Mouse (Mus musculus) fibroblast of lung, adult 2 months (primary cell): ENCODE results near the gene Cep112.
A peak's percentile ranks its signal among the peaks of the same experiment; 100 is the strongest.

Experiments
- DNase-seq: peaks from one replicate; pipeline ENCODE4 v3.0.0-alpha.2; 2011; ENCODE audit warnings: low read depth

Cep112 gene

GRCm38 (mm10) chr11:108605301-108605700, 180.3 kb downstream of the Cep112 start:
- DNase-seq = no peak

DNA sequence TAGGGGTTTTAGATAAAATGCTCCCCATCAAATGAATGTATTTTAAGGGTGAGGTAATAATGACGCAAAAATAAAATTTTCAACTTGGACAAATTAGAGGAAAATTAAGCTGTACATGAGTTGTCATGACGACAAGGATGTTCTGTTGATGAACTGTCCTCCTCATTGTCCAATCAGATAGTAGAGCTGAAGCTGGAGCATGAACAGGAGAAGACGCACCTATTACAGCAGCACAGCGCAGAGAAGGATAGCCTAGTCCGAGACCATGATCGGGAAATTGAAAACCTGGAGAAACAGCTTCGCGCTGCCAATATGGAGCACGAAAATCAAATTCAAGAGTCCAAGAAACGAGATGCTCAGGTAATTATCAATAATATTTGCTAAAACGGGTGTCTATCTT, 181.0 kb downstream of the Cep112 start:
- no peak for DNase-seq

DNA sequence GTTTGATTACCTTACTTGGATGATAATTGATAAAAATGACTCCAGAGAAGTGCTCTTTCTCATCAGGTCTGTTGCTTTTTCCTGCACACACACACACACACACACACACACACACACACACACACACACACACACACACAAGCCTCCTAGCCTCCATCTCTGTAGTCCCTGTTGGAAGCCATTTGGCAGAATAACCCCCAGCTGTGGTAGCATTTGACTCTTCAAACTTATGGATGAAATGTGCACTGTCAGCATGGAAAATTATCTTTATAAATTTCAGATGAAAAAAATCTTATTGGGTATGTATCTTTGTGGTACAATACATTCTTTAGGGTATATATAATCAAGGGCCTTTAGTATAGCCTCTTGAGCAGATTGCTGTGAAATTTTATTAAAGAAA, 181.8 kb downstream of the Cep112 start:
- DNase-seq = no peak

- DNase-seq = no peak
Observed at GRCm38 (mm10) chr11:108620628-108621433, 195.8 kb downstream of the Cep112 start.

GRCm38 (mm10) chr11:108621434-108621901, 196.5 kb downstream of the Cep112 start:
- no peak for DNase-seq

- DNase-seq = no peak
Observed at GRCm38 (mm10) chr11:108625546-108626232, 200.7 kb downstream of the Cep112 start.

- no peak for DNase-seq
Observed at GRCm38 (mm10) chr11:108637780-108638179, 212.8 kb downstream of the Cep112 start.

GRCm38 (mm10) chr11:108655574-108655973, 230.6 kb downstream of the Cep112 start:
- DNase-seq = no peak

GRCm38 (mm10) chr11:108682014-108682413, 257.0 kb downstream of the Cep112 start:
- no peak for DNase-seq

DNA sequence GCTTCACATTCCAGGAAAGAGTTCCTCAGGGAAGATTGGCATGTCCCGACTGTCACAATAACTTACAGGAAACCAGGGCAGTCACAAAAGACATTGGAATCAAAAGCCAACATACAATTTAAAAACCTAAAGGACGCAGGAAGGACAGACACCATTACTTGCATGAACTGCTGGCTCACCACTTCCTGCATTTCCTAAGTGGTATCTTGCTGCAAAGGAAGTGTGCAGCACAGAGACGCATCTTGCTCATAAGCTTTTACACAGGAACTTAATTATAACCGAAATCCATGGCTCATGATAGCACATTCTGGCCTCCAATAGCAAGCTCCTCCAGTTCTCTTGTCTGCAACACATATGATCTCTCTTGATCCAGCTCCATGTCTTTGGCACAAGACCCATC, 271.6 kb downstream of the Cep112 start:
- DNase-seq = no peak

GRCm38 (mm10) chr11:108752301-108752700, 327.3 kb downstream of the Cep112 start:
- peak; percentile 63 for DNase-seq

- DNase-seq = no peak
Observed at GRCm38 (mm10) chr11:108752765-108753164, 327.8 kb downstream of the Cep112 start.

DNA sequence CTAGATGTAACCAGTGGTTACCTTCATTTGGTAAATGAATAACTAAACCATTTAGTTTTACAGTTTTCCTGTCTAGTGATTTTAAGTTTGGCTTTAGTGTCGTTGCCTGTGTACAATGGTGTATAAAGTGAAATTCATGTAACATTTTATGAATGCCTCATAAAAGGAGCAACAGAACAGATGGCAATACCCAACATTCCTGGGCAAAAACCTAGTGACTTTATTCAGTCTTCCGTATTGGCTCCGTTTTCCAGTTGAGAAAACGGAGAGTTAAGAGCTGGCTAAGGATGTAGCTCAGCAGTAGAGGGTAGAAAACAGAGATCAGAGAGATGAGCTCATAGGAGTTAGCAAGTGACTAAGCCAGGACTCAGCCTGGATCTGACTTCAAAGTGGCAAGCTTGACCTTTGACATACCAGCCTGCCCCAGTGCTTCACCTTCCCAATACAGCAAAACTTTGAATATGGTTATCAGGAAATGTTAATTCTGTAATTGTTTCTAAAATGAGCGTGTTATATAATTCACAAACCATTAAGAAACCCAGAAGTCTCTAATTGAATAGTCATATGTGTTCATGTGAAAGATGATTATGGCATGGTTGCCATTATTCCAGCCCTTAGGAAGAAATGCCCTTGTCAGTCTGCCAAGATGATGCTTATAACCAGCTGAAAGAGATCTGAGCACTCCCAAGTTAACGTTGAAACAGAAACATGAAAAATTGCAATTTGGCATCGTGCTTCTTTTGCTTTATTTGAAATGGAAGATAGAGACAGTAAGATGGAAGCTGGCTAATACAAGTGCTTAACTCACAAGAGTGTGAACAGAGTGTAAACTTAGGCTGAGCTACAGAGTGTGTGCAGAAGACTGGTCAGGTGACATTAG, 328.6 kb downstream of the Cep112 start:
- DNase-seq = no peak

GRCm38 (mm10) chr11:108757211-108757610, 332.2 kb downstream of the Cep112 start:
- DNase-seq = no peak

DNA sequence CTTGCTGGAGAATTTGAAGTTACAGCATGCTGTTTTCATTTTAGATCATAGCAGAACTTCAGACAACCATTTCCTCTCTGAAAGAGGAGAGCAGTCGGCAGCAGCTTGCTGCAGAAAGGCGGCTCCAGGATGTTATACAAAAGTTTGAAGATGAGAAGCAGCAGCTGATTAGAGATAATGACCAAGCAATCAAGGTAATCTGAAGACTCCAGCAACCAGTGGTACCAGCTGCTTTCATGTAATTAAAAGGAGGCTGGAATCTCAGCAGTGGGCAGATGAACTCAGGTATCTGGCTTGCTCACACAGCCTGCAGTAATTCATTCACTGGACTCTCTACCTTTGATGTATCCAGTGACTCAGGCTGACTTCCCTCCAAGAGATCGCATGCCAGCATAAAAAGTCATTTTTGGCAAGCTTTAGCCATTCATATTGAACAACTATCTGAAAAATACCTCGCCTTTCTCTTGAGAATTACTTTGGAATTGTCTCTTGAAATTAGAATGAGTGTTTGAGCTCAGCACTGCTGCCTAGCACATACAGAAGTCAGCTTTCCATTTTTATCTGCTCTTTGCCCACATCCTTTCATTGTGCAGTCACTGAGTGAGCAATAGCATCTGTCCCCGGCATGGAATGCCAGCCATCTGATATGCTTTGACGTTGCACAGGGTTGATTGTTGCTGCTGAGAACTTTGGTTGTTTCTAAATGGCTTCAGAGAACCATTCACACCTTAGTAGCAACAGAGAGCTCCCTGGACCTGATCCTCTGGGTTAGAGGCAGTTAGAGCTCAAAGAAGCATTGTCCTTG, 332.8 kb downstream of the Cep112 start:
- DNase-seq = peak; percentile 28

- DNase-seq = no peak
Observed at GRCm38 (mm10) chr11:108770064-108770463, 345.1 kb downstream of the Cep112 start.

DNA sequence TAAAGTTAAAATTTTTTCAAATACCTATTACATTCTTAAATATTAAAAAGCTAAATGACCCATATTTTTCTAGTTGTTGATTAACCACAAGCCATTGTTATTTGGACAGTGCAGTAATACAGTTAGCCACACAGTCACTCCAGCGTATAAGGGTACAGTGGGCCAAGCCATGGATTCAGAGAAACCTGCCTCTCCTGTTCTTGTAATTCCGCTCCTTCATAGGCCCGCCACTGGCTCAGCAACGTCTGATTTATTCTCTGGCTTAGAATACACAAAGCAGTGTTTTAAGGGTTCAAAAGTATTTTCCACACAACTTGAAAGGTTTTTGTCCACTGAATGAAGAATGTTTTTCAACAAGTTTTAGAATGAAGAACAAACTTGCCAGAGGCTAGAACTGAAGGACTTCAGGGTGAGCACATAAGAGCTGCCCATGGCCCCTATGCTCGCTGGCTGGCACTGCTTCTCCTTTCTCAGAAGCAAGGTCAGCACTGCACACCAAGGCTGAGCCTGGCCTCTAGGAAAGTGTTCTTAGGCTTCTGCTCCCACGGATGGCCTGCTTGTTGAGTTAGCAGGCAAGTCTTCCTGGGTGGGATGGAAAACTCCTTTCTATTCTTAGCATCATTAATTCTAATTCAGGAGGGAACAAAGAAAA, 349.2 kb downstream of the Cep112 start:
- DNase-seq = no peak

- no peak for DNase-seq
Observed at GRCm38 (mm10) chr11:108777158-108777557, 352.2 kb downstream of the Cep112 start.

DNA sequence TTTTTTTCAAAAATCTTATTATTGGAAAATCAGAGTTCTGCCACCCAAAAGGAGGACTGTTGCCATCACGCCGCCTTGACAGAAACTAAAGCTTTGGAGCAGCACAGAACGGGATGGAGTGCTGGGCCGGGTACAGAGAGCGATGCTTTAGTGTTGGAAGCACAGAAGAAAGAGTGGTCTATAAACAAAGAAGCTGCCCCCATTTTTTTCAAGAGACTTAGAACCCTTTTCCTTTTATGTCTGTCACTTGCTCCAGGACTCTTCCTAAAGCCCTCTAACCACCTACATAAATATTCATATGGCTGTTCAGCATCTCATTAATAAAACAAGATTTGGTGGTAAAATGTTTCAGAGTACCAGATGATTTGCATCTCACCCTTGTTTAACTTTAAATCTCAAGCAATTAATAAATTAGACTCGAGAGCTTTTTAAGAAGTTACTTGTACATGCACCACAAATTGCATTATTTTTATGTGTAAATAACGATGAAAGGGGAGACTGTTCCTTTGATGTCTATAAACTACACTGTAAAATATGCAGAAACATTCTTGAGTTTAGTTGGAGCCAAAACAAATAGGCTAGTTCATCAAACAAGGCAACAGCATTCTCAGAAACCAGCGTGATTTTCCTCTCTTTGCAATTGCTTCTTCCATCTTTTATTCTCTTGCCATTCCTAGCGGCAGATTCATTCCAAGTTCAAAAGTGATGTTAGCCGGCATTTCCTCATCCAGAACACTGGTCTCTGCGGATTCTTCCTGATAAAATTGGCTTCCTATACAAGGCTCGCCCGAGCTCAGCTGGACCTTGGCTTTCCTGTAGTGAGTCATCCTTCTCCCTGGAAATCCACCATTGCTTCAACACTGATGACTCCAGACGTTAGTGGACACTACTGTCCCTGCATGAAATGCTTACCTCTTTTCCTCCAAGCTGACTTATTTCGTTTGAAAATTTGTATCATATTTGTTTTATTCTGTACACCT, 355.6 kb downstream of the Cep112 start:
- no peak for DNase-seq

GRCm38 (mm10) chr11:108798398-108798797, 373.4 kb downstream of the Cep112 start:
- DNase-seq = no peak
